Mouse (Mus musculus): ENCODE measurements at regions not wholly inside any gene's neighbourhood (a gene's known extent, or its start where the extent isn't known, plus 50 kb on each side); places are given as distances from the start of the nearest gene placed in this dataset.

DNA sequence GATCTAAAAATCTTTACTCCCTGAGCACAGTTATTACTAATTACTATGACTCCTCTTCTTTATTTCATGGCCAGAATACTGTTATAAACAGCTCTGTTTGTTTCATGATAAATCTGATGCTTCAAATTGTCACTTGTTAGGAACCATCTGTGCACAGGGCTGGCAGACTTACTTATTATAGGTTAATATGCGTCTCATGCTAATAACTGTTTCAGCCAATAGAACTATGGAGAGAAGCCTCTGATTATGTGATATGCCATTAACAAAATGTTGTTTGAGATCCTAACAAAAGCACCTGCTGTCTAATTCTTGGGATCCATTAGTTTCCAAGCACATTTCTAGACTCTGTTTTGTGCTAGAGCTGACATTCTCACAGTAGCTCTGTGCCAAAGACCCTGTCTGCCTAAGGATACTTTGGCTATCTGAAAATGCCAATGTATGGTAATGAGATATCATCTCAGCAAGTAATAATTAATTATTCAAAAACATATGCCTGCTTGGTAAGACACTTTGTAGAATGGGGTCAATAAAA, 318.1 kb downstream of the Grb14 start:
- no peak for DNase-seq (ENCODE audit: low spot score)
- intact Hi-C loops (cut with DNase I): no loop called here

GRCm38 (mm10) chr2:64695974-64696373, 328.8 kb downstream of the Grb14 start:
- DNase-seq (ENCODE audit: low spot score): no peak
- intact Hi-C loops (cut with DNase I): no loop called here

- DNase-seq (ENCODE audit: low spot score): no peak
- intact Hi-C loops (cut with DNase I): no loop called here
These were observed 333.3 kb downstream of the Grb14 start for GRCm38 (mm10) chr2:64691444-64691843.

GRCm38 (mm10) chr2:64690996-64691395, 333.8 kb downstream of the Grb14 start:
- DNase-seq (ENCODE audit: low spot score): no peak
- intact Hi-C loops (cut with DNase I): no loop called here

- intact Hi-C loops (cut with DNase I): no loop called here
- no peak for DNase-seq (ENCODE audit: low spot score)
These were observed 338.0 kb downstream of the Grb14 start for GRCm38 (mm10) chr2:64686781-64687180.

DNA sequence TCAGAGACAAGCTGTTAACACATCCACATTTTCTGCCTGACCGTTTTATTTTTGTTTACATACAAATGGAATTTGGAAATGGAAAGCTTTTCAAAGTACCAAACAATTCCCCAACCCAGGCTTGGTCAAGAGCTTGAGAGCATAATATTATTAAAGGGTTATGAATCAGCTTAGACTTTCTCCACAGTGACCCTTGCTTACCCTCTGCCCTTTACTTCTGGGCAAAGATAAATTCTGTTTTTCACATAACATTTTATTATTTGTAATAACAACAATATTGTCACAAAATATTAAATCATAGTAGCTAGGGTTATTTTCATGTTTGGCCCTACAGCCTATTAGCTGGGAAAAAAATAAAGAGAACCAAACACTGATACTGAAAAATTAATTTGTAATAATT, 375.2 kb downstream of the Grb14 start:
- DNase-seq (ENCODE audit: low spot score): no peak
- intact Hi-C loops (cut with DNase I): no loop called here

DNA sequence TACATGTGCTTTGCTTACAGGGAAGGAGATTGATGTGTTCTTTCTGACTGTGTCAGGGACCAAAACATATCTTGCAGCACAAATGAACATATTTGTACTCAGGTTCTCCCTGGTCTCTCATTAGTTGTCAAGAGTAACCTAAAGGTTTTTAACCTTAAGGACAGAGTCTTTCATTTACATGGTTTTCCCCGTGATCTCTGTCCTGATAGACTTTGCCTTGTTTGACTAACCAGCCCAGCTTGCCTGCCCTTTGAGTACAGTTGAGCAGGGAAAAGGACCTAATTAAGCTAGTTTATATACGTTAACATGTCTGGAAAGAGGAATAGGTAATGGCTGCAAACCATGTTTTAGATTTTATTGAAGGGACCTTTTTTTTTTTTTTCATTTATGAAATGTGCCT, 407.9 kb downstream of the Grb14 start:
- intact Hi-C loops (cut with DNase I): no loop called here
- DNase-seq (ENCODE audit: low spot score): no peak

- intact Hi-C loops (cut with DNase I): no loop called here
- DNase-seq (ENCODE audit: low spot score): no peak
These were observed 417.9 kb downstream of the Grb14 start for GRCm38 (mm10) chr2:64606864-64607263.

DNA sequence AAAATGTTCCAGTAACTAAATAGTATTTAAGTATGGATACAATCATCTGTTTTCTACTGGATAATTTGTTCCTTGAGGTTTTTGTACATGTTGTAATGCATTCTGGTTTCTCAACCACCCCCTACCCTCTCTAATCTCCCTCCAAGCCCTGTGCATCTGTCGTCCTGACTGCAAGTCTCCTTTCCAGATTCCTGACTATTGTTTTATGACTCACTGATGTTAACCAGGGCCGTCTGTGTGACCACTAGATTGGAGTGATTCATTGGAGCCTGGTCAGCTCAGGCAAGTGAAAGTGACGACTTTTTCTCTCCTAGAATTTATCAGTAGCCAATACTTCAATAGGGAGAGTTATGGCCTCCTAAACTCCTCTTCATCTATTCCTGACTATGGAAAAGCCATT, 442.5 kb downstream of the Grb14 start:
- intact Hi-C loops (cut with DNase I): no loop called here
- DNase-seq (ENCODE audit: low spot score): no peak

GRCm38 (mm10) chr2:64536032-64536431, 438.2 kb upstream of the Fign start:
- no peak for DNase-seq (ENCODE audit: low spot score)
- intact Hi-C loops (cut with DNase I): no loop called here

DNA sequence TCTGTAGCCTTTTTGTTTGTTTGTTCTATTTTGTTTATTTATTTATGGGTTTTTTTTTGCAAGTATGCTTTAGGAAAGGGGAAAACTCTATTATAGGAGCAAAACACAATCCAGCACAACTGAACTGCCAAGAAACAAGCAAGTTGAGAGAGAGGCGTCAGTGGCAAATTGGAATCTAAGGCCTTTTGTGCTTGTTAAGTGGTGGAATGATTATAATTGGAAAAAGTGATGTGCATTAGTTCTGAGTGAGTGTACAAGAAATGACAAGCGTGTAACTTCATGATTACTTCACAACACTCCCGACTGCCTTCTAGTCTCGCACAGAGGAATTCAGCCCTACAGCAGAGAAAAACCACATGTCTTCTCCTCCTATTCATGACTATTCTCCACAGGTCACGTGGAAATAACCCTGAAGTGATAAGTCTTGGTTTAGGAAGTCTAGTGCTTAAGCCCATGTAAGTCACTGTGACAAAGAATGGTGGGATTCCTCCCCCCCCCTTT, 437.6 kb upstream of the Fign start:
- no peak for DNase-seq (ENCODE audit: low spot score)
- intact Hi-C loops (cut with DNase I): no loop called here

GRCm38 (mm10) chr2:64534869-64535268, 437.0 kb upstream of the Fign start:
- no peak for DNase-seq (ENCODE audit: low spot score)
- intact Hi-C loops (cut with DNase I): no loop called here

DNA sequence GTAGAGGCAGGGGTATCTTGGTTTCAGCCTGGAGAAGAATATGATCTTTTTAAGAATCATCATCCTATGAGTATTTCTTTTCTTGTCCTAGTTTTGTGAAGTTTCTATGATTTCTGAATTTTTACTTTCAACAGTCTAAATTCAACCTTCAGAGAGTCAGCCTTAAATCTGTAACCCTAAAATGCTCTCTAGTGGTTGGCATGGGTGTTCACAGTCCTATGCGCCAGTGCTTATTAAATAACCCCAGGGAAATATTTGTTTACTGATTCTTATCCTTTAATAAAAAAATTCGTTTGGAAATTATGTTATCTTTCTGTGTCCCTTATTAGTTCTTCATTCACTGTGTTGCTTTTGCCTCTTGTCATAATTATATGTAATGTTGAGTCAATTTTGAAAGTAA, 436.5 kb upstream of the Fign start:
- DNase-seq (ENCODE audit: low spot score): no peak
- intact Hi-C loops (cut with DNase I): no loop called here

GRCm38 (mm10) chr2:64522722-64523121, 424.9 kb upstream of the Fign start:
- DNase-seq (ENCODE audit: low spot score): no peak
- intact Hi-C loops (cut with DNase I): no loop called here

- intact Hi-C loops (cut with DNase I): no loop called here
- no peak for DNase-seq (ENCODE audit: low spot score)
These were observed 424.4 kb upstream of the Fign start for GRCm38 (mm10) chr2:64522233-64522632.

GRCm38 (mm10) chr2:64495725-64496124, 397.9 kb upstream of the Fign start:
- intact Hi-C loops (cut with DNase I): no loop called here
- no peak for DNase-seq (ENCODE audit: low spot score)

GRCm38 (mm10) chr2:64466412-64466970, 368.7 kb upstream of the Fign start:
- no peak for DNase-seq (ENCODE audit: low spot score)
- intact Hi-C loops (cut with DNase I): no loop called here

DNA sequence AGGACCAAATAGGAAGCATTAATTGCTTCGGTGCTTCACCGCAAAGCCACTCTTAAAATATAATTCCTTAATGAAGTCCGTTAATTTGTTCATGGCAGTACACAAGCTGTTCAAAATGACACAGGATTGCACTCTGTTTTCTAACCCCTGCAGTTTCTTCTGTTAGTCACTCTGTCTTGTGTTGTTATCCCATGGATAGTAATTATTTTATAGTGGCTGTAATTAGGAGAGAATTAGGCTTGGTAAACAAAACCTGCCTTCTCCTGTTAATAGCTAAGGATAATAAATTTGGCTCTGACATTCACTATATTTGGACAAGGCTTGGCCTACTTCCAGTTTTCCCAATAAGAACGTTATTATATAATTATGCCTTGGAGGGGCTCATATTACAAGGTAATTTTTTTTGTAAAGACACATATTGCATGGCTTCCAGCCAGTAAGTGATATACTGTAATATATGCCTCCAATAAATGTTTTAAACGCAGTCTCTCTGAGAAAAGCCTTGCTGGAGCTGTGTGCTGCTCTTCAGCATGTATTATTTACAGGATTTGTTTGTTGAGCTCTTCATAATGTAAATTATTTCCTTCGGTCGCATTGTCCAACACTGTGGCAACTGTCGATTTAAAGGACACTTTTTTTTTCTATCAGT, 364.8 kb upstream of the Fign start:
- intact Hi-C loops (cut with DNase I): no loop called here
- DNase-seq (ENCODE audit: low spot score): no peak

DNA sequence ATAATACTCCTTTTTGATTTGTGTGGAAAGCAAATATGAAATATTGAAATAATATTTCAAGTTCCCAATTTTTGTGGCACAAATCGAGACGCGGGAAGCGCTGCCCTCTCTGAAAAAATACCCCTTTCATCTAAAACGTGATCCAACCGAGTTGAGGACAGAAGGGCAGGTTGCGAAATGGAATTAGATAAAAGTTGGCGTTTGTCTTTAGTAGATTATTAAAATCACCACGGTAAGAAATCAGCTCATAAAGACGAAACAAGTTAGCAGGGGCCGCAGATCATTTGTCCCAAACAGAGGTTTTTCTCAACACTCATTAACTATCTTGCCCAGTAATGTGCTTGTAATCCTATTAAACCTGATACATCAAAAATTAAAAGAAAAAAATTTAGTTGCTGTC, 364.2 kb upstream of the Fign start:
- intact Hi-C loops (cut with DNase I): no loop called here
- DNase-seq (ENCODE audit: low spot score): no peak

DNA sequence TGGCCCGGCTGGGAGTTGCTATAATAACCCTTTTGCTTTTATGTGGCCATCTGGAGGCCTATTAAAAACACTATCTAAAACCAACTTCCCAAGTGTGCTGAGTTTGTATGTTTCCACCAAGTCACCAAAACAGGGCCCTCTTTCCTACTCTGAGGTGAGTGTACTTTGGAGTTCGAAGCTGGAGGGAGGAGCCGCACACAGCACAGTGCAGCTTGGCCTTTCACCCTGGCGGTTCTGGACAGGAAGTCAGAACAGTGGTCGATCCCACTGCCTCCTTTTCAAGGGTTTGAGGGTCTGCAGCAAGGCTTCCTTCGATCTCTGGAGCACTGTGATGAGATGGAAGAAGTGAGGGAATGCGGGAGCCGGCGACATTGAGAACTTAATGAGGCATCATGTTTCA, 363.8 kb upstream of the Fign start:
- DNase-seq (ENCODE audit: low spot score): no peak
- intact Hi-C loops (cut with DNase I): no loop called here

DNA sequence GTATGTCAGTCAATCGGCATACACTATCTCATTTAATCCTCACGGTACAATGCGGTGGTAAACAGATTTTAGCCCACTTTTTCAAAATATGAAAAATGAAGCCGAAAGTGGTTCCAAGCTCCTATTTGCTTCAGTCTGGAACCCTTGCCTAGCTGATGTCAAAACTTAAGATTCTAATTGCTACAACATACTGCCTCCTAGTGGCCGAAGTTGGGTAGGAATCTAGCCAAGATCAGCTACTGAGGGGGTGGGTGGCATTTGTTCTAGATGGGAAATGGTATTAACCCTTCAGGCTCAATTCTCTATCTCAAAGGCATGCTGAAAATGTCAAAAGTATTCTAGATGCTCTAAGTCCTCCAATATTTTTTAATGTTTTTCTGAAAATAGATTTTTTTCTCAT, 360.3 kb upstream of the Fign start:
- intact Hi-C loops (cut with DNase I): loop anchor here (5.0 kb wide), 3 partner anchors 531 to 941 kb away; no protein-coding TSS in a partner anchor
- no peak for DNase-seq (ENCODE audit: low spot score)

DNA sequence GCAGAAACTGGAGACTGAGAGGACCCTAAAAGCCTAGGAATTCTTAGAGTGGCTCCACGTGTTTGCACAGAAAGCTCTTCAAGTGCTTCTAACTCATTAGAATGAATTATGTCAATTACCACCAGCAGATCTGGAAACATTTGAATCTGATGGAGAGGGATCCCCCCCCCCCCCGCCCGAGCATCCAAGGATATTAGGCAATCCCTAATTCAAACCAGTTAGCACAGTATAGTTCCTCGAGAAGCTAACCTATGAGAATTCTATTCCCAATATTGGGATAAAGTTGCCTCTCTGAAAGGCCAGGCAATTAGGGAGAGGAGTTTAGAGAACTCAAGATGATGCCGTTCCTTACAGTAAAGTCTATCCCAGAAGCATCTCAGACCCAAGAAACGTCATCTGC, 354.9 kb upstream of the Fign start:
- intact Hi-C loops (cut with DNase I): no loop called here

More for the DNA sequence above, 354.9 kb upstream of the Fign start:
- no peak for DNase-seq (ENCODE audit: low spot score)

Data from heart, postnatal 25 days (tissue).